Mouse (Mus musculus) CD4-positive, CD25-positive, alpha-beta regulatory T cell (primary cell): ENCODE measurements around the gene Dpp9. TPM values are rescaled to one million over a fixed set of nuclear protein-coding genes. Genes with fewer than 3 reads are reported as not detected.

Source experiments
- polyA plus RNA-seq: library from polyadenylated mRNA; unstranded; fragments of 100-300 nt; shearing (Covaris generic); gene quantifications from one replicate; pipeline ENCODE4 v1.2.1, GENCODE M21; 2017

Dpp9 gene
- polyA plus RNA-seq, result 47.3 TPM

DNA sequence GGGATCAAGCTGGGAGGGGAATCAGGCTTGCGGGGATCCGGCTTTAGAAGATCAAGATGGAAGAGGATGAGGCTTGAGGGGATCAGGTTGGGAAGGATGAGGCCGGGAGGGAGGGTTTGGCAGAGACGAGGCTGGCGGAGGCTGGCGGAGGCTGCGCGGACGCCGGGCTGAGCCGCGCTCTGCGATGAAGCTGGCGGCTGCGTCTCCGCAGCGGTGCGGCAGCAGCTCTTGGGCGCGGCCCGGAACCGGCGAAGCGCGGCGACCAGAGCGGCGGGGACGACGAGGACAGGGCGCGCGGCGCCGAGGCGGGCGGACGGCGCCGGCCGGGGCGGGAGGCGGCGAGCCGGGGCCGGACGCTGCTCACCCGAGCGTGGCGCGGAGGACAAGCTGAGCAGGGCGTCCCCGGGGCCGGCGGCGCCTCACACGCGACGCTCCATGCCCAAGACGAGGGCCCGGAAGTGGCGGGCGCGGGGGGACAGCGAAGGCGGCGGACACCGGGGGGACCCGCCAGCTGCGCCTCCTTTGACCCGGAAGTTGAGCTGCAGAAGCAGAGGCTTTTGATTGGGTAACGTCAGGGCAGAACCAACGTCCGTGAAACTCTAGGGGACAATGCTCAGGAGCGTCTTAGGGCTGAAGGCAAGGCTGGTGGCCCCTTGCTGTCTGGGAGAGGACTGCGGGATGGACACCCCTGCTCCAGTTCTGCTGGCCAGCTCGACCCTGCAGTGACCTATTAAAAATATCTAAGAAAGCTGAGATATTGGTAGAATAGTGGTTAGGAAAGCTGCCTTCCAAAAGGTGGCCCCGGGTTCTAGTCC lies at the start of gene Dpp9:
Dpp9 (minus strand) TSS at position 529 of the 815 bp plus-strand sequence.

DNA sequence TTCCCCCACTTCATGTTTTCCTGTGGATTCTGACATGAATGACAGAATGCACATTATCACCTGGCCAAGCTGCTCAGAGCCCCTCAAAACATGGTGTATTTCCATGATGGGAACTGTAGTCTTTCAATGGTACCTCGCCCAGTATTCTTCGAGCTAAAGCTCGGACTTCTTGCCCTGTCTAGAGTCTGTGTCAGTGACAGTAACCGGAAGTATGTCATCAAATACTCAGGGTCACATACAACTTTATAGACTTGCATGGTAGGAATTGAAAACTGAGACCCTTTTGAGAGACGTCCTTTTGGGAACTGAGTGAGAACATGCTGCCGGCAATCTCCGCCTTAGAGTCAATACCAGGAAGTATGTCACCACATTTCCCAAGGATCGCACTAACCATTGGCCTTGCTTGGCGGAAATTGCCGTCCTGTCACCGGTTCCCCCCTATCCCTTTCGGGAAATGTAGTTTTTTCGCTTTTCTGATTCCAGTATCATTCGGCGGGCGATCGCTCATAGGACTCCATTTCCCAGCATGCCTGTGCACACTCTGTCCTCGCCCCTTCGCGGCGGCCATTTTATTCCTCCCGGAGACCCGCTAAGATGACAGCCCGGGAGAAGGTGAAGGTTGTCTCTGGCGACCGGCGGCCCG lies 37.7 kb upstream of the Dpp9 start, which contains the start of gene Fem1a:
Fem1a (plus strand) TSS at position 572 of the 643 bp plus-strand sequence.

DNA sequence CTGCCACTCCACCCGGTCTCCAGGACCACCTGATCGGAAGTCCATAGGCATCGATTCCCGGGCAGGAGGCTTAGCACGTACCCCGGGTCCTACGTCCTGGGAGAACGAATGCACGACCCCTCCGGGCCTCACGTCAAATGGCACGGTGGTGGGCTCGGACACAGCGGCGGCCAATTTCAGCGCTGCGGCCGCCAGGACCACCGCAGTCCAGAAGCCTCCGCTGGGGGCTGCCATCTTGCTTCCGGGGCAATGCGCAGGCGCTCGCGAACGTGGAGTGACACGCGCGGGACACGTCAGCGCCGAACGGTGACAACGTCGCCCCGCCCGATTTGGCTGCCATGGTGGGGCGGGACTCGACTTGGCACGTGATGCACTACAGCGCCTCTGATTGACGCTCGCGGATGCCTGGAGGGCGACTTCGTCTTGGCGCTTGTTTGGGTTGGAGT lies 35.0 kb downstream of the Dpp9 start, which contains the start of gene Mydgf:
Mydgf (minus strand) TSS at position 263 of the 446 bp plus-strand sequence.

DNA sequence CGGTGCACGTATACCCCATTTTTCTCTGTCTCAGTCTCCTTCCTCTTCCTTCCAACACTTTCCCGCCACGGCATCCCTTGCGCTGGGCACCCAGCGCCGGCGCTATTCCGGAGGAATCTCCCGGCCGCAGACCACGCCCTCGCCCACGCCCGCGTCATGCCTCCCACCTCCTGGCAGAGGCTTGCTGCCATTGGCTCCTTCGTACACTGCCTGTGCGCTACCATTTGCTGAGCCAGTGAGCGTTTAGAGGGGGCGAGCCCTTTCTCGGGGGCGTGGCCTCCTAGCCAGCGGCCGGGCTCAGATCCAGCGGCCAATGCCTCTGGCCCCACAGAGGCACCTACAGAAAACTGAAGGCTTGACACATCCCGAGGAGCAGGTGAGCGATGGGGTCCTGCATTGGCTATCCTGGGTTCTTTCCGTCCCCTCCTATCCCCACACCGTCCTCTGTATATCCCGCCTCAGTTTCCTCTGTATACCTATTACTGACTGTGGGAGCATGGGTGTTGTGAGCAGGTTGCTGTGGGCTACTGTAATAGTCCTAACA lies 56.4 kb downstream of the Dpp9 start, which contains the start of gene Tnfaip8l1:
Tnfaip8l1 (plus strand) TSS at position 247 of the 544 bp plus-strand sequence.

DNA sequence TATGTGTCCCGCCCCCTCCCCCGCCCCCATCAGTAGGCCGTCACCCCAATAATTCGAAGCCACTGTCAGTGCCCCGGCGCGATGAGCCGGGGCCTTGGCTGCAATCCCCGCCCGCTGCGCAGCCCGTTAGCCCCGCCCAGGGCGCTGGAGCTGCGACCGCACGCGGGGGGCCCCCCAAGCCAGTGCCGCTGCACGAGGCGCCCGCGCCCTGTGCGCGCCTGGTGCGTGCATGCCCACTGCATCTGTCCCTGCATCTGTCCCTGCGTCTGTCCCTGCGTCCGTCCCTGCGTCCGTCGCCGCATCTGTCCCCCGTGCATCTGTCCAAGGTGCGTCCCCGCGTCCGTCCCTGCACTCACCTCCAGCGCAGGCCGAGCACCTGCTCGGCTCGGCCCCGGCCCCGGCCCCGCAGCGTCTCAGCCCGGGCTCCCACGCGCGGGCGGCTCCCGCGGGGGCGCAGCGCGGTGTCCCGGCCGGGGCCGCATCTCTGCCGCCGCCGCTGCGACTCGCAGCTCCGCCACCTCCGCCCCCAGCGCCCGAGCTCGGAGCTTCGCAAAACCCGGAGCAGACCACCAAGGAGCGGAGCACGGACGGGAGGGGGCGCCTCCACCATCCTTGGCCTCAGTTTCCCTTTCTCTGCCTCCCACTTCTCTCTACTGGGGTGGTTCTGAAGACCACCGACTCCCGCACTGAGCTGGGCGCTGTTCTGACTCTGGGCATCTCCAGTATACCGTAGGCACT lies 78.7 kb downstream of the Dpp9 start, which contains the start of gene Sema6b:
Sema6b (minus strand) TSS at position 486 of the 738 bp plus-strand sequence.

Other genes with a start within 250 kb of the Dpp9 start
- gene Shd, start 248.4 kb downstream of the Dpp9 start, polyA plus RNA-seq, result 0.89 TPM
- gene Fsd1, start 232.4 kb downstream of the Dpp9 start, polyA plus RNA-seq, result 0.44 TPM
- 0.83 TPM for gene Stap2, start 213.3 kb downstream of the Dpp9 start, polyA plus RNA-seq
- gene Mpnd, start 213.2 kb downstream of the Dpp9 start, polyA plus RNA-seq, result 144 TPM
- gene Sh3gl1, start 182.3 kb downstream of the Dpp9 start, polyA plus RNA-seq, result 192 TPM
- 3.3 TPM for gene Chaf1a, start 178.5 kb downstream of the Dpp9 start, polyA plus RNA-seq
- gene Ubxn6, start 143.9 kb downstream of the Dpp9 start, polyA plus RNA-seq, result 76.2 TPM
- gene Hdgfl2, start 139.3 kb downstream of the Dpp9 start, polyA plus RNA-seq, result 147 TPM
- not detected for gene Plin4, start 109.1 kb downstream of the Dpp9 start, polyA plus RNA-seq
- gene Plin5, start 101.3 kb downstream of the Dpp9 start, polyA plus RNA-seq, result 0.08 TPM
- 0.25 TPM for gene Lrg1, start 96.9 kb downstream of the Dpp9 start, polyA plus RNA-seq
- 0.12 TPM for gene Sema6b, start 78.6 kb downstream of the Dpp9 start, polyA plus RNA-seq
- 38.0 TPM for gene Tnfaip8l1, start 56.4 kb downstream of the Dpp9 start, polyA plus RNA-seq
- gene Mydgf, start 35.0 kb downstream of the Dpp9 start, polyA plus RNA-seq, result 54.2 TPM
- gene Fem1a, start 37.9 kb upstream of the Dpp9 start, polyA plus RNA-seq, result 16.8 TPM
- 5.5 TPM for gene Ticam1, start 57.9 kb upstream of the Dpp9 start, polyA plus RNA-seq
- 35.1 TPM for gene Plin3, start 74.0 kb upstream of the Dpp9 start, polyA plus RNA-seq
- not detected for gene Arrdc5, start 81.4 kb upstream of the Dpp9 start, polyA plus RNA-seq
- gene Uhrf1, start 84.4 kb upstream of the Dpp9 start, polyA plus RNA-seq, result 12.0 TPM
- 57.1 TPM for gene Kdm4b, start 107.2 kb upstream of the Dpp9 start, polyA plus RNA-seq